In the genomic region with DNA sequence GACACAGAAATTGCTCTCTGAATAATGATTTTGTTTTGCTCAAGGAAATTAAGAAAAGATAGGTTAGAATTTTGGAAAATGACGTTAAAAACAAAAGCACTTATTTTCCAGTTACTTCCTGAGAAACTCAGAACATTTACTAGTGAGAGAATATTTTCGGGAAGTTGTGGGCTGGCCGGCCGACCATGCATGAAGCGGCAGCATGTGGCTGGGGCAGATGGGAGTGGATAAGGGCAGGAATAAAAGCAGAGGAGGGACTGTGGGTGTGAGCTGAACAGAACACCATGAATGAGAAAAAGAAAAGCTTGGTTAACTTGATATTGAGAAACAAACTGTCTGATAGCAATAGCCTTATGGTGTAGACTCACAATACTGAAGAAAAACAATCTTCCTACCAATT, we compare ENCODE assay signal across 16 mouse cellular contexts.
A peak's percentile ranks its signal among the peaks of the same experiment; 100 is the strongest.
DNase-seq lines count a peak whose midpoint lies in the region; ATAC-seq lines count a peak whose summit lies in the region.
"Had no signal": no experiment of that assay in that cellular context is flagged by ENCODE, and none has a peak within 500 bp of the region (broad histone marks: within the 10 kb centered on the region; RNA-seq: fewer than 3 reads in every experiment).

No protein-coding gene starts in this region.

- no peak for ATAC-seq in megakaryocyte-erythroid progenitor cell, adult 5-6 weeks (replicated peaks; ENCODE audit: low FRiP score, low TSS enrichment, poor library complexity, severe bottlenecking)
- ATAC-seq: forebrain, embryonic 16.5 days; intestine, embryonic 16.5 days had no signal

- DNase-seq in kidney, postnatal 10 days, result peak; percentile 4
- DNase-seq in kidney, adult 9 months, result no peak
- peak; percentile 46 to 52 for DNase-seq in right cerebral cortex, adult 2 months (ENCODE audit: low spot score in 2 of 2)
- DNase-seq in right cerebral cortex, postnatal 14 days, result no peak
- peak; percentile 43 to 56 for DNase-seq in left cerebral cortex, postnatal 36 days (ENCODE audit: low spot score in 2 of 2)
- no peak for DNase-seq in adrenal gland, postnatal 25 days
- DNase-seq: adrenal gland, adult 8-10 months; cerebellum, adult 18-20 months; gastrocnemius, postnatal 10 days; heart, adult 2 months; heart, postnatal 10 days; liver, embryonic 13.5 days; thymus, postnatal 36 days had no signal

- intact Hi-C loops in left cerebral cortex, postnatal 36 days (cut with DNase I), result no loop called here

Comparison
In these comparisons a context has a peak if more than half of its experiments do, and no peak if none do; other contexts are left out.
1. DNase-seq: peak in kidney, postnatal 10 days (single experiment), right cerebral cortex, adult 2 months (2 of 2) and left cerebral cortex, postnatal 36 days (2 of 2); none in kidney, adult 9 months (single experiment), right cerebral cortex, postnatal 14 days (single experiment) and adrenal gland, postnatal 25 days (single experiment).